Comparison of ENCODE assay signal across 14 mouse cellular contexts in the genomic region with DNA sequence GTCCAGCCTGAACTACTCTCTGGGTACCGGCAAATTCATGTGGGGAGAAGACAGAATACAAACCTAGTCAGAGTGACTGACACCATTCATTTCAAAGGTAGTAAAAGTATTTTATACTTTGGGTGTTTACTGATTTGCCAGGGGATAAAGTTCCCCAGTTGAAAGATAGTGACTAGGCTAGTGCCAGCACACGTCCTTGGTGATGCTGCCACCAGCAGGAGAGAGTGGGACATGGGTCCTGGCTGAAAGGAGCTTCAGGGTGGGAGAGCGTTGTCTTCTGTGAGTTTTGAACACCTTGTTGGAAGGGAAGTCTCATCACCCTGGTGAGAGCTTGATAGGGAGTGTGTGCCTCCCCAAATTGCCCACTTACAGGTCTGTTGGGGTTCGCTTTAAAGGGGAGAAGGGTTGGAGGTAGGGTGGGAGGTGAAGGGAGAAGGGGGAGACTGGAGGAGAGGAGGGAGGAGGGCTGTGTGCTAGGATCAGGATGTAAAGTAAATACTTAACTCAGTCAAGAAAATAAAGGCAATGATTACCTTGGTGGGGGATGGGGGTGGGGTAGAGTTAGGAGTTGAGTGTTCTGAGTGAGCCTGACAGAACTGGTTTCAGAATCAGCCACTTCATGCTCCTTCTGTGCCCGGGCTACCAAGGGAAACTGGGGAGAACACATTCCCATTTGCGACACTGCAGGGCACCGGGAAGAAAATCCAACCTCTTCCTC.
DNase-seq lines count a peak whose midpoint lies in the region; ATAC-seq and TF ChIP-seq lines count a peak whose summit lies in the region.
"Had no signal": no experiment of that assay in that cellular context is flagged by ENCODE, and none has a peak within 500 bp of the region (broad histone marks: within the 10 kb centered on the region; RNA-seq: fewer than 3 reads in every experiment).

No protein-coding gene starts in this region.

- no peak overlapping the region for H3K4me3 ChIP-seq in hindbrain, postnatal 0 days (ENCODE audit: low read length)
- H3K4me3 ChIP-seq in hindbrain, embryonic 12.5 days, result no peak overlapping the region
- no peak overlapping the region for H3K4me3 ChIP-seq in kidney, postnatal 0 days (replicated peaks; ENCODE audit: low read depth, low read length)
- H3K4me3 ChIP-seq: erythroblast, embryonic 14.5 days; heart, embryonic 15.5 days; liver, embryonic 15.5 days; midbrain, embryonic 10.5 days had no signal

- H3K27ac ChIP-seq in hindbrain, postnatal 0 days, result no peak overlapping the region
- no peak overlapping the region for H3K27ac ChIP-seq in hindbrain, embryonic 12.5 days
- peak overlapping the region; percentile 87 for H3K27ac ChIP-seq in kidney, postnatal 0 days
- H3K27ac ChIP-seq: heart, embryonic 15.5 days; liver, embryonic 15.5 days; midbrain, embryonic 10.5 days had no signal

- H3K27me3 ChIP-seq in hindbrain, postnatal 0 days (ENCODE audit: insufficient read depth, low read length), result peaks cover 55% of the 10 kb centered on the region
- H3K27me3 ChIP-seq in hindbrain, embryonic 12.5 days, result peaks cover 52% of the 10 kb centered on the region
- no peaks in the 10 kb centered on the region for H3K27me3 ChIP-seq in kidney, postnatal 0 days (ENCODE audit: insufficient read depth, low read length)
- H3K27me3 ChIP-seq: heart, embryonic 15.5 days; liver, embryonic 15.5 days had no signal

- peak; percentile 38 for TF ChIP-seq CTCF in hindbrain, postnatal 0 days (IDR thresholded peaks at IDR 0.05; ENCODE audit: low read depth)
- TF ChIP-seq CTCF in kidney, postnatal 0 days (IDR thresholded peaks at IDR 0.05; ENCODE audit: low read depth), result peak; percentile 52; the same call in 1 of the 2 replicates

- WGBS in hindbrain, postnatal 0 days, result 47% methylated on average over 7 of the region's 7 CpGs
- 40% methylated on average over 7 of the region's 7 CpGs for WGBS in hindbrain, embryonic 12.5 days
- 46% methylated on average over 7 of the region's 7 CpGs for WGBS in kidney, postnatal 0 days

- no peak overlapping the region for H3K9ac ChIP-seq in hindbrain, postnatal 0 days (replicated peaks; ENCODE audit: low read length)
- H3K9ac ChIP-seq in hindbrain, embryonic 12.5 days, result no peak overlapping the region
- no peak overlapping the region for H3K9ac ChIP-seq in kidney, postnatal 0 days (ENCODE audit: low read depth, low read length)
- H3K9ac ChIP-seq: heart, embryonic 15.5 days; liver, embryonic 15.5 days had no signal

- DNase-seq in hindbrain, postnatal 0 days (ENCODE audit: low spot score), result no peak
- peak; percentile 7 for DNase-seq in kidney, adult 18-20 months
- DNase-seq in kidney, postnatal 0 days (ENCODE audit: low spot score), result peak; percentile 32
- DNase-seq in lung, postnatal 25 days (ENCODE audit: low spot score), result peak; percentile 45
- no peak for DNase-seq in frontal cortex, postnatal 10 days (ENCODE audit: low spot score in 2 of 2)
- DNase-seq in adrenal gland, postnatal 36 days, result no peak
- DNase-seq in spleen, adult 12 weeks (ENCODE audit: low spot score), result no peak
- DNase-seq: embryo, embryonic 11 days; thymus, adult 18-20 months had no signal

- no peaks in the 10 kb centered on the region for H3K4me1 ChIP-seq in hindbrain, postnatal 0 days (ENCODE audit: insufficient read depth, low read length)
- peaks cover 7% of the 10 kb centered on the region for H3K4me1 ChIP-seq in hindbrain, embryonic 12.5 days
- 0 out of 2 replicates have a peak, but pooled peaks cover 2% of the 10 kb centered on the region for H3K4me1 ChIP-seq in kidney, postnatal 0 days (replicated peaks; ENCODE audit: insufficient read depth, low read length)
- H3K4me1 ChIP-seq: heart, embryonic 15.5 days; liver, embryonic 15.5 days had no signal

- H3K36me3 ChIP-seq in hindbrain, postnatal 0 days (ENCODE audit: insufficient read depth, low read length), result no peaks in the 10 kb centered on the region
- H3K36me3 ChIP-seq in hindbrain, embryonic 12.5 days, result no peaks in the 10 kb centered on the region
- H3K36me3 ChIP-seq in kidney, postnatal 0 days (ENCODE audit: insufficient read depth, low read length), result no peaks in the 10 kb centered on the region
- H3K36me3 ChIP-seq: heart, embryonic 15.5 days; liver, embryonic 15.5 days; midbrain, embryonic 10.5 days had no signal

- ATAC-seq in hindbrain, postnatal 0 days, result no peak
- no peak for ATAC-seq in hindbrain, embryonic 12.5 days (ENCODE audit: low FRiP score)
- ATAC-seq in kidney, postnatal 0 days (replicated peaks; ENCODE audit: low FRiP score, low read depth), result peak; percentile 86

- no peak overlapping the region for H3K4me2 ChIP-seq in hindbrain, postnatal 0 days (ENCODE audit: low read depth, low read length)
- H3K4me2 ChIP-seq in hindbrain, embryonic 12.5 days (replicated peaks), result no peak overlapping the region
- no peak overlapping the region for H3K4me2 ChIP-seq in kidney, postnatal 0 days (ENCODE audit: low read length)
- H3K4me2 ChIP-seq: heart, embryonic 15.5 days; liver, embryonic 15.5 days had no signal

- H3K9me3 ChIP-seq in hindbrain, postnatal 0 days (ENCODE audit: low read length), result no peaks in the 10 kb centered on the region
- no peaks in the 10 kb centered on the region for H3K9me3 ChIP-seq in hindbrain, embryonic 12.5 days (replicated peaks)
- no peaks in the 10 kb centered on the region for H3K9me3 ChIP-seq in kidney, postnatal 0 days (replicated peaks; ENCODE audit: low read length)
- H3K9me3 ChIP-seq: heart, embryonic 15.5 days; liver, embryonic 15.5 days; midbrain, embryonic 10.5 days had no signal

Comparison
In these comparisons a context has a peak if more than half of its experiments do, and no peak if none do; other contexts are left out.
1. DNase-seq: peak in kidney, adult 18-20 months (single experiment), kidney, postnatal 0 days (single experiment) and lung, postnatal 25 days (single experiment); none in hindbrain, postnatal 0 days (single experiment), frontal cortex, postnatal 10 days (0 of 2), adrenal gland, postnatal 36 days (0 of 2) and spleen, adult 12 weeks (single experiment).